Mouse (Mus musculus) stomach, embryonic 16.5 days (tissue): ENCODE results near the gene Vegfb. TPM values are rescaled to one million over a fixed set of nuclear protein-coding genes. Genes with fewer than 3 reads are reported as not detected.
"Not testable (repeated sequence)": the region's sequence is repeated elsewhere in the genome, so short reads cannot be mapped to it uniquely, and the experiment has no call there.

ENCODE experiments used
- ATAC-seq: fragments of 200-750 bp; cut with Nextera tagmentation; 2 replicates; pipeline ENCODE4 v1.8.0; 2017; ENCODE audit warnings: moderate number of reproducible peaks, moderate TSS enrichment; ENCODE audit not compliant: insufficient read depth, low FRiP score
- H3K27ac ChIP-seq: fragments of 300-500 bp; sonication (generic); 2 replicates; pipeline ENCODE4 v1.5.1; 2014; ENCODE audit warnings: low read length
- H3K27me3 ChIP-seq: fragments of 300-500 bp; sonication (generic); 2 replicates; pipeline ENCODE4 v1.6.1; 2014; ENCODE audit warnings: low read length, control low read depth, mixed read lengths; ENCODE audit not compliant: control insufficient read depth, insufficient read depth
- H3K36me3 ChIP-seq: fragments of 300-500 bp; sonication (generic); 2 replicates; pipeline ENCODE4 v1.6.1; 2014; ENCODE audit warnings: low read length; ENCODE audit not compliant: control insufficient read depth, insufficient read depth
- H3K4me1 ChIP-seq: fragments of 300-500 bp; sonication (generic); 2 replicates; pipeline ENCODE4 v1.6.1; 2014; ENCODE audit warnings: low read length, control low read depth, mixed read lengths; ENCODE audit not compliant: control insufficient read depth, insufficient read depth
- H3K4me2 ChIP-seq: fragments of 300-500 bp; sonication (generic); 2 replicates; pipeline ENCODE4 v1.6.1; 2014; ENCODE audit warnings: low read depth, low read length, mixed read lengths
- H3K4me3 ChIP-seq: fragments of 300-500 bp; sonication (generic); replicated peaks from 2 replicates; pipeline ENCODE4 v1.5.1; 2014; ENCODE audit warnings: mild to moderate bottlenecking, low read length
- H3K9ac ChIP-seq: fragments of 300-500 bp; sonication (generic); 2 replicates; pipeline ENCODE4 v1.6.1; 2014; ENCODE audit warnings: low read length
- H3K9me3 ChIP-seq: fragments of 300-500 bp; sonication (generic); replicated peaks from 2 replicates; pipeline ENCODE4 v1.6.1; 2016; ENCODE audit warnings: low read length, control low read depth; ENCODE audit not compliant: control insufficient read depth
- WGBS: fragments of 180-500 bp; shearing (Covaris S2); extraction: QIAGEN DNeasy Blood & Tissue Kit; methylation state at CpG from one replicate; pipeline ENCODE4 v1.1.7; 2014; 5-methylcytosine and 5-hydroxymethylcytosine counted together
- polyA plus RNA-seq: library from polyadenylated mRNA; unstranded; fragments of >200 nt; fragmentation: Nextera tagmentation; extraction: Ambion mirVana; gene quantifications from 2 replicates; pipeline ENCODE4 v1.2.1, GENCODE M21; 2015

The Vegfb gene
- polyA plus RNA-seq, 1 experiment from 2014 or later: 19.7 TPM

- H3K4me1 ChIP-seq: peaks cover 30% of the 10 kb centered on the region
Observed at GRCm38 (mm10) chr19:6994002-6994401, 6.6 kb upstream of the Vegfb start.

GRCm38 (mm10) chr19:6993011-6993770 lies 5.7 kb upstream of the Vegfb start:
- 60% methylated on average over 14 of the region's 14 CpGs for WGBS
- ATAC-seq: no peak
- Histone ChIP-seq H3K27ac (peak overlapping the region; percentile 53; the same call in 1 of the 2 replicates), H3K4me2 (peak overlapping the region; percentile 79), H3K4me3 (peak overlapping the region; percentile 69), H3K4me1 (peaks cover 33% of the 10 kb centered on the region), H3K36me3 (no peaks in the 10 kb centered on the region), H3K27me3 (no peaks in the 10 kb centered on the region), H3K9ac (peak overlapping the region; percentile 79), H3K9me3 (no peaks in the 10 kb centered on the region)

More at GRCm38 (mm10) chr19:6994002-6994401, 6.6 kb upstream of the Vegfb start:
- no peak for ATAC-seq
- Histone ChIP-seq H3K36me3 (peaks cover 2% of the 10 kb centered on the region; the same call in 1 of the 2 replicates), H3K27ac (no peak overlapping the region), H3K9ac (no peak overlapping the region), H3K9me3 (no peaks in the 10 kb centered on the region), H3K4me3 (no peak overlapping the region), H3K4me2 (no peak overlapping the region), H3K27me3 (no peaks in the 10 kb centered on the region)
- 74% methylated on average over 8 of the region's 8 CpGs for WGBS

GRCm38 (mm10) chr19:6992011-6992858 lies 4.8 kb upstream of the Vegfb start, which contains the start of gene Dnajc4:
Dnajc4 (minus strand) TSS chr19:6992572.
- peak; percentile 94 for ATAC-seq
- H3K4me1 ChIP-seq: peaks cover 37% of the 10 kb centered on the region
- H3K27me3 ChIP-seq: no peaks in the 10 kb centered on the region
- peak within 1 kb of the TSS; percentile 56 for H3K27ac ChIP-seq
- under 1% methylated on average over 37 of the region's 37 CpGs for WGBS
- H3K4me2 ChIP-seq: peak within 1 kb of the TSS; percentile 79
- no peaks in the 10 kb centered on the region for H3K9me3 ChIP-seq
- peak within 1 kb of the TSS; percentile 79 for H3K9ac ChIP-seq
- H3K4me3 ChIP-seq: peak within 1 kb of the TSS; percentile 69
- no peaks in the 10 kb centered on the region for H3K36me3 ChIP-seq

GRCm38 (mm10) chr19:6991166-6991565 lies 3.7 kb upstream of the Vegfb start:
- peaks cover 37% of the 10 kb centered on the region for H3K4me1 ChIP-seq
- not testable (repeated sequence) for H3K36me3 ChIP-seq, H3K9me3 ChIP-seq, H3K27me3 ChIP-seq, ATAC-seq, H3K4me3 ChIP-seq, H3K4me2 ChIP-seq, H3K9ac ChIP-seq, H3K27ac ChIP-seq
- 88% methylated on average over 6 of the region's 6 CpGs for WGBS

GRCm38 (mm10) chr19:6990712-6991111 lies 3.3 kb upstream of the Vegfb start:
- whole genome bisulfite sequencing: 85% methylated on average over 6 of the region's 6 CpGs
- no peaks in the 10 kb centered on the region for H3K9me3 ChIP-seq
- H3K9ac ChIP-seq: no peak overlapping the region
- H3K27me3 ChIP-seq: no peaks in the 10 kb centered on the region
- no peak for ATAC-seq
- peaks cover under 1% of the 10 kb centered on the region; the same call in 1 of the 2 replicates for H3K36me3 ChIP-seq
- H3K4me3 ChIP-seq: no peak overlapping the region
- no peak overlapping the region for H3K27ac ChIP-seq
- H3K4me1 ChIP-seq: peaks cover 41% of the 10 kb centered on the region
- H3K4me2 ChIP-seq: no peak overlapping the region

GRCm38 (mm10) chr19:6989251-6989650 lies 1.8 kb upstream of the Vegfb start:
- Histone ChIP-seq H3K9me3 (no peaks in the 10 kb centered on the region), H3K4me2 (no peak overlapping the region), H3K9ac (peak overlapping the region; percentile 1; the same call in 1 of the 2 replicates), H3K4me1 (peaks cover 29% of the 10 kb centered on the region), H3K4me3 (no peak overlapping the region), H3K27me3 (no peaks in the 10 kb centered on the region), H3K27ac (no peak overlapping the region), H3K36me3 (peaks cover 11% of the 10 kb centered on the region)
- 83% methylated on average over 8 of the region's 8 CpGs for WGBS
- ATAC-seq: no peak

- Histone ChIP-seq H3K36me3 (peaks cover 11% of the 10 kb centered on the region), H3K27me3 (no peaks in the 10 kb centered on the region), H3K9me3 (no peaks in the 10 kb centered on the region), H3K4me2 (peak overlapping the region; percentile 94), H3K27ac (peak overlapping the region; percentile 82), H3K9ac (peak overlapping the region; percentile 98), H3K4me3 (peak overlapping the region; percentile 88), H3K4me1 (peaks cover 25% of the 10 kb centered on the region)
- no peak for ATAC-seq
- WGBS: 4% methylated on average over 8 of the region's 8 CpGs
Observed at GRCm38 (mm10) chr19:6987904-6988285, 444 bp upstream of the Vegfb start.

DNA sequence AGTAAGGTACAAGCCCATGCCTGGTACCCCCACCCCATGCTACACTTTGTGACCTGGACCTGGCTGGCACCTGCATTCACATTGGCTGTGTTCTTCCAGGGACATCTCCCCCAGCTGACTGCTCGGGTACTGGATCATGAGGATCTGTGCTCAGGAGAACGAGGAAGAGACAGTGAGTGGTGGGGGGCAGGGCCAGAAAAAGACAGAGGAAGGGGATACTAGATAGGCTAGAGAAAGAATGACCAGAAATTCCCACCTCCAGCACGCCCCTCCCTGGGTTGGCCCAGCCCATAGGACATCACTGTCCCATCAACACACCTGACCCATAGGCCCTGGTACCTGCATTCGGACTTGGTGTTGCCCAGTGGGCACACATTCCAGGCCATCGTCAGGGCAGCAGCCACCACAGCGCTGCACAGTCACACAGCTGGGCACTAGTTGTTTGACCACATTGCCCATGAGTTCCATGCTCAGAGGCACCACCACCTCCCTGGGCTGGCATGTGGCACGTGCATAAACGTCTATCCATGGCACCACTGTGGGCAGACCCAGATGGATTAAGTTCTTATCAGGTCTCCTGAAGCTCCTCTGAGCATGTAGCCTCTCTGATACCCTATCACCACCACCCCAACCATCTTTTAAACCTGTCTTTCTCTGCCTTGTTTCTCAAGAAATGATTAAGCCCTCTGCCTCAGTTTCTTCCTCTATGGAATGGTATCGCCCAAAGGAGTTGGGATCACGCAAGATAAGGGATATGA lies 1.3 kb downstream of the Vegfb start:
- no peaks in the 10 kb centered on the region for H3K9me3 ChIP-seq
- peak overlapping the region; percentile 98 for H3K9ac ChIP-seq
- H3K4me3 ChIP-seq: peak overlapping the region; percentile 88
- no peak for ATAC-seq
- no peaks in the 10 kb centered on the region for H3K27me3 ChIP-seq
- WGBS: 77% methylated on average over 10 of the region's 10 CpGs
- no peak overlapping the region for H3K27ac ChIP-seq
- H3K36me3 ChIP-seq: peaks cover 11% of the 10 kb centered on the region
- H3K4me1 ChIP-seq: peaks cover 23% of the 10 kb centered on the region
- H3K4me2 ChIP-seq: peak overlapping the region; percentile 94
